Mouse (Mus musculus) testis, postnatal 10 days (tissue): ENCODE measurements around the gene Cab39.

Source experiments
- DNase-seq: peaks from one replicate; pipeline ENCODE4 v3.0.0; 2021; ENCODE audit warnings: low spot score

Cab39 gene

DNA sequence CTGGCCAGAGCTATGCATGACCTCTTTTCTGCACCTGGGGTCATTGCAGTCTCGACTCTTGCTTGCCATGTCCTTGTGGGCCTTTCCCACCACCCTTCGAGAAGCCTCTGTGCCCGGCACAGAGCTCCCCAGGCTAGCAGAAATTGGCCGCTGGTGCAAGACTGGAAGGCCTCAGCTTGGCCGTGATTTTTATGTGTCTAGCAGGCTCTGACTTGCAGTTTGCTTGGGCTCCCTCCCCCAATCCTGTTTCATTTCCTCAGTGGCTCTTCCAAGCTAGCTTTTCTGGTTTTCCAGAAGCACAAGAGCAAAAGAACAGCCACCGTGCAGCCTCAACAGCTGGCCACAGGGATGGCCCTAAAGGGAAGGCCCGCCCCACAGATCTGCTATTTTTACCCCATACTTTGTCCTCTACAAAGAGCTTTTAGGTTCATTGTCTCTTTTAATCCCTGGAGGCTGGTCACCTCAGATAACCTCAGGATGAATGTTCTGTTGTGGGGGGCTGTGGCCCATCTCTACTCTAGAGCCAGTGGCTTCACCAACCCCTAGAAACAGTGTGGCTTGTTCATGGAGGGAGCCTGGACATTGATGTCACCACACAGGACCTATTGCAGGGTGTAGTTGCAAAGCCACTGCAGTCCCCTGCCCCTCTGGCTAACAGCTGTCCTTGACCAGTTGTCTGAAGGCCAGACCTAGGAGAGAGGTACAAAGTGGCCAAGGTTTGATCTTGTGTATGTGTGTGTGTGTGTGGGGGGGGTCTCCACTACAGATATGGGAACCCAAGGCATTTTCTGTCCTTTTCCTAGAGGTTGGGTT is 107.5 kb downstream of the Cab39 start:
- DNase-seq = no peak
